14 mouse cellular contexts compared by ENCODE assay signal in genomic region chr16:86361099-86361498, GRCm38 (mm10).
"Had no signal": no experiment of that assay in that cellular context is flagged by ENCODE, and none has a peak within 500 bp of the region (broad histone marks: within the 10 kb centered on the region; RNA-seq: fewer than 3 reads in every experiment).

No protein-coding gene starts in this region.

- H3K9me3 ChIP-seq: lung, embryonic 15.5 days; midbrain, embryonic 13.5 days; midbrain, embryonic 15.5 days; neural tube, embryonic 12.5 days had no signal

- H3K27ac ChIP-seq: lung, embryonic 15.5 days; macrophage; midbrain, embryonic 13.5 days; midbrain, embryonic 15.5 days; neural tube, embryonic 12.5 days had no signal

- H3K36me3 ChIP-seq: lung, embryonic 15.5 days; midbrain, embryonic 13.5 days; midbrain, embryonic 15.5 days; neural tube, embryonic 12.5 days had no signal

- H3K4me1 ChIP-seq: lung, embryonic 15.5 days; megakaryocyte, embryonic 14.5 days; midbrain, embryonic 13.5 days; midbrain, embryonic 15.5 days; neural tube, embryonic 12.5 days had no signal

- H3K4me3 ChIP-seq: lung, embryonic 15.5 days; megakaryocyte, embryonic 14.5 days; midbrain, embryonic 13.5 days; midbrain, embryonic 15.5 days; neural tube, embryonic 12.5 days had no signal

- DNase-seq: lung, adult 2 months; lung, postnatal 14 days; lung, postnatal 36 days; right cerebral cortex, postnatal 14 days; spleen, adult 18-20 months; thymus, adult 18-20 months; thymus, postnatal 14 days; thymus, postnatal 4 days had no signal

- H3K27me3 ChIP-seq: lung, embryonic 15.5 days; megakaryocyte, embryonic 14.5 days; midbrain, embryonic 13.5 days; midbrain, embryonic 15.5 days; neural tube, embryonic 12.5 days had no signal
